Mouse (Mus musculus) frontal cortex, postnatal 25 days (tissue): ENCODE data around the gene Ugt1a6b.
"Not testable (repeated sequence)": the region's sequence is repeated elsewhere in the genome, so short reads cannot be mapped to it uniquely, and the experiment has no call there.

Source experiments
- DNase-seq, 2 experiments: peaks; one replicate each; pipeline ENCODE4 v3.0.0; 2022; ENCODE audit warnings: low spot score in 2 of 2

The Ugt1a6b gene

GRCm38 (mm10) chr1:88103019-88103418, at the start of gene Ugt1a6b:
Ugt1a6b (plus strand) TSS chr1:88103252.
- DNase-seq: not testable (repeated sequence)

GRCm38 (mm10) chr1:88055088-88055487, 48.0 kb upstream of the Ugt1a6b start, which contains the start of gene Ugt1a10:
Ugt1a10 (plus strand) TSS chr1:88055388.
- no peak for DNase-seq

GRCm38 (mm10) chr1:88066472-88067102, 36.5 kb upstream of the Ugt1a6b start:
- not testable (repeated sequence) for DNase-seq

- DNase-seq: no peak
Measured at GRCm38 (mm10) chr1:88070495-88070894, 32.6 kb upstream of the Ugt1a6b start, which contains the start of gene Ugt1a9. Ugt1a9 (plus strand) TSS chr1:88070800.

GRCm38 (mm10) chr1:88070902-88071301, 32.1 kb upstream of the Ugt1a6b start:
- DNase-seq: no peak

- no peak for DNase-seq
Measured at GRCm38 (mm10) chr1:88074471-88074870, 28.6 kb upstream of the Ugt1a6b start.

- no peak for DNase-seq
Measured at GRCm38 (mm10) chr1:88077128-88077527, 25.9 kb upstream of the Ugt1a6b start.

GRCm38 (mm10) chr1:88081670-88082069, 21.4 kb upstream of the Ugt1a6b start:
- DNase-seq: no peak

- no peak for DNase-seq
Measured at GRCm38 (mm10) chr1:88086125-88086524, 16.9 kb upstream of the Ugt1a6b start.

- no peak for DNase-seq
Measured at GRCm38 (mm10) chr1:88087513-88087912, 15.5 kb upstream of the Ugt1a6b start, which contains the start of gene Ugt1a8. Ugt1a8 (plus strand) TSS chr1:88087813.

GRCm38 (mm10) chr1:88092341-88092740, 10.7 kb upstream of the Ugt1a6b start:
- no peak for DNase-seq

GRCm38 (mm10) chr1:88094270-88094676, 8.8 kb upstream of the Ugt1a6b start:
- DNase-seq: not testable (repeated sequence)

- DNase-seq: no peak
Measured at GRCm38 (mm10) chr1:88094941-88095492, 8.0 kb upstream of the Ugt1a6b start, which contains the start of gene Ugt1a7c. Ugt1a7c (plus strand) TSS chr1:88095062.

- not testable (repeated sequence) for DNase-seq
Measured at GRCm38 (mm10) chr1:88098546-88098945, 4.5 kb upstream of the Ugt1a6b start.

GRCm38 (mm10) chr1:88099691-88100090, 3.4 kb upstream of the Ugt1a6b start:
- not testable (repeated sequence) for DNase-seq

GRCm38 (mm10) chr1:88103697-88104468, 831 bp downstream of the Ugt1a6b start:
- not testable (repeated sequence) for DNase-seq

- no peak for DNase-seq
Measured at GRCm38 (mm10) chr1:88104667-88105430, 1.8 kb downstream of the Ugt1a6b start.

GRCm38 (mm10) chr1:88105656-88106055, 2.6 kb downstream of the Ugt1a6b start:
- DNase-seq: no peak

GRCm38 (mm10) chr1:88109027-88109557, 6.0 kb downstream of the Ugt1a6b start:
- DNase-seq: not testable (repeated sequence)

- not testable (repeated sequence) for DNase-seq
Measured at GRCm38 (mm10) chr1:88109604-88110003, 6.6 kb downstream of the Ugt1a6b start.

GRCm38 (mm10) chr1:88112769-88113168, 9.7 kb downstream of the Ugt1a6b start:
- not testable (repeated sequence) for DNase-seq
